Mouse (Mus musculus): Measurements from ENCODE around the gene Gm17657.

Gene Gm17657

DNA sequence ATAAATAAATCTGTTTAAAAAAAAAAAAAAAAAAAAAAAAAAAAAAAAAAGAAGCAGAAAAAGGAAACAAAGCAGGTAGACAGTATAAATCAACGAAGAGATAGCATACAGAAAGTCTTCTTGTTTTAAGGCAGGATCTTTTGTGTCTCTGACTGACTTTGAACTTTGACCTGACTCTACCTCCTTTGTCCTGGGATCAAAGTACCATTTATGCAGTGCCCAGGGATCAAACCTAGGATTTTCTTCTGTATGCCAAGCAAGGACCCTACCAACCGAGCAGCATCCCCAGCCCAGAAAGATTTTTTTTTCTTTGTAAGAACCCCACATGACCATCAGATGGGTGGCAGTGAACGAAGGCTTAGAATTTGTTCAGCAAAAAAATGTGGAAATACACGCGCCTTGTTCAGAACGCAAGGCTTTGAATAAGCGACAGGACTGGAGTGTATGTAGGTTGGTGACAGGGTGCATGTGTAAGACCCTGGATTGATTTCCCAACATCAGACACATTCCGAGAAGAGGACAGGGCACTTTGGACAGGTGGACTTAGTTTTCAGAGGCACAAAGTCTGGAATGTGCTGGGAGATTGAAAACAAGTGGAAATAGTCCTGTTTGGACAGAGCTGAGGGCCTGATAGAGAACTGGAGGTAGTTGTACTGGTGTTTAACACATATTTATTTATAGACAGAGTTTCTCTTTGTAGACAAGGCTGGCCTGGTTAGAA, 61.0 kb downstream of the Gm17657 start:
- no peak for DNase-seq (ENCODE audit: low spot score in 2 of 2)

DNA sequence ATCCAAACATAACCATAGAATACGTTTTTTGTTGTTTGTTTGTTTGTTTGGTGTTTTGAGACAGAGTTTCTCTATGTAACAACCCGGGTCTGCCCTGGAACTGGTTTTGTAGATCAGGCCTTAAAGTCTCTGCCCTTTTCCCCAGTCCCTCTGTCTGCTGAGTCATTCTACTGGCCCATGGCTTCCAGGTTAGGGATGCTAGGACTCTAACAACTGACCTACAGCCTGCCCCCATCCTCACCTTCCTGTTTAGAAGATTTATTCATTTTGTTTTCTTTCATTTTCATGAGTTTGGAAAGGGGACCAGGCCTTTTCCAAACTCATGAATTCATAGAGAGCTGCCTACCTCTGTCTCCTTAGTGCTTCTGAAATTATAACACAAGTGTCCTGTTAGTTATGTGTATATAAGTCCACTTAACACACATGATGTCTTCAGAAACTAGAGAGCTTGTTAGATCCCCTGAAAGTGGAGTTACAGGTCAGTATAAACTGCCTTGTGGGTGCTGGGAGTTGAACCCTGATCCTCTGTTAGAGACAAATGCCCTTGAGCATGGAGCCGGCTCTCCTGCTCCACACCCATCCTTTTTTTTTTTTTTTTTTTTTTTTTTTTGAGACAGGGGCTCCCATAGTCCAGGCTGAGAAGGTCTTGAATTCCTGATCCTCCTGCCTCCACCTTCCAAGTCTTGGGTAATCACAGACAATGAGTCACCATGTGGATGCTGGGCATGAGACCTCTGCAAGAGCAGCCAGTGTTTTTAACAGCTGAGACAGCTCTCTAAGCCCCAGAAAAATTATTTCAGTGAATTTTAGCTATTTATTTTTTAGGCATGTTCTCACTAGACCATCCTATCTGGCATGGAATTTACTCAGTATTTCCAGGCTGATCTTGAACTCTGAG, 63.9 kb downstream of the Gm17657 start:
- no peak for DNase-seq (ENCODE audit: low spot score in 2 of 2)

DNA sequence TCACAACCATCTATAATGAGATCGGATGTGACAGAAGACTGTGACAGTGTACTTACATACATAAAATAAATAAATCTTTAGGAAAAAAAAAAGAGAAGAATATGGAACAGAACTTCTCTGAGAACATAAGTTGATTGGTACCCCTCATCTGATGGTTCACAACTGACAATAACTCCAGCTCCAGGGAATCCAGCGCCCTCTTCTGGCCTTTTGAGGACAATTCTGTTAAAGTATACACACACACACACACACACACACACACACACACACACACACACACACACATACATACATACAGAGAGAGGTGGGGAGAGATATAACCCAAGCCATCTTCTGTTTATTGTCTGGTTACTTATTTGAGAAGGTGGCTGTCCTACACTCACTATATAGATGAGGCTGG, 65.0 kb downstream of the Gm17657 start:
- DNase-seq (ENCODE audit: low spot score in 2 of 2) = no peak

DNA sequence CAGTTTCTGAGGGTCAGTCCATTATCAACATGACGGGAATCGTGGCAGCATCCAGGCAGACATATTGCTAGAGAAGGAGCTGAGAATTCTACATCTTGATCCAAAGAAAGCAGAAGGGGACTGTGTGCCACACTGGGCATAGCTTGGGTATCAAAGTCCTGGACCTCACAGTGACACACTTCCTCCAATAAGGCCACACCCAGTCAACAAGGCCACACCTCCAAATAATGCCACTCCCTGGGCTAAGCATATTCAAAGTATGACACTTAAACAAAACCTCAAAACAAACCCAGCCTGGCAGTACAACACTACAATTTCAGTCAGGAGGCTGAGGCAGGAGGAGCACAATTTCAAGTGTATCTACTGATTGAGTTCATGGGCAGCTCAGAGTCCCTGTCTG, 66.2 kb downstream of the Gm17657 start:
- no peak for DNase-seq (ENCODE audit: low spot score in 2 of 2)

DNA sequence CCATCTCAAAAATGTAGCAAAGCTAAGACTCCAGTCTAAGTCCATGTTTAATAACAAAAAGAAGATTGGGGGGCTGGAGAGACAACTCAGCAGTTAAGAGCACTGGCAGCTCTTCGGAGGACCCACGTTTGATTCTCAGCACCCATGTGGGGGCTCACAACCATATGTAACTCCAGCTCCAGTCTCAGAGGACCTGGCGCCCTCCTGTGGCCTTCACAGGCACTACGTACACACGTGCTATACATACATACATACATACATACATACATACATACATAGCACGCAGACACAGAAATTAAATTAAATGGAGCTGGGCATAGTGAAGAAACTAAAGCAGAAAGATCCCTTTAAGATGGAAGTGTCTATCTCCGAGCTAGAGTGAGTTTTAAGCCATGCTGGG, 66.8 kb downstream of the Gm17657 start:
- no peak for DNase-seq (ENCODE audit: low spot score in 2 of 2)

DNA sequence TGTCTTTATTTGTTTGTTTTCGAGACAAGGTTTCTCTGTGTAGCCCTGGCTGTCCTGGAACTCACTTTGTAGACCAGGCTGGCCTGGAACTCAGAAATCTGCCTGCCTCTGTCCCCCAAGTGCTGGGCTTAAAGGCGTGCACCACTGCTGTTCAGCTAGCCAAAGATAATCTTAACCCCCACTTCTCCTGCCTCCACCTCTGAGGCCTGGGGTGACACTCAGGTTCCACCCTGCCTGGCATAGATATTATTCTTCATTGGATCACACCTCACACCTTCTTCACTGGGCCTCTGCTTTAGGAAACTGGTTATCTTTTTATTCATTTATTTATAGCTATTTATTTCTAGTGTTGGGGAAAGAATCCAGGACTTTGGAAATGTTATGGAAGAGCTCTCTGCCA, 69.2 kb downstream of the Gm17657 start:
- no peak for DNase-seq (ENCODE audit: low spot score in 2 of 2)

DNA sequence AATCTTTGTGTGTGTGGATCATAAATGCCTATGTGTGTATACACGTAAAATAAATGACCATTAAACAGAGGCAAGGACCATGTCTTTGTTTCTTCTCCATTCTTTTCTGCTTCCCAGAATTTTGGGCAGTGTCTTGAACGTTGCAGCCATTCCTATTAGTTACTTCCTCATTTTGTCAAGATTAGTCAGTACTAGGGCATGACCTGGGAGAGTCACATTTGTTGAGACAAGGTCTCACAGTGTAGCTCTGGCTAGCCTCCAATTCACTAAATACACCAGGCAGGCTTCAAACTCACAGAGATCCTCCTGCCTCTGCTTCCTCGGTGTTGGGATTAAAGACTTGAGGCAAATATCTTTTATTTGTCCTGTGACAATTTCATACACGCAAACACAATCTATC, 71.2 kb downstream of the Gm17657 start:
- DNase-seq (ENCODE audit: low spot score in 2 of 2) = no peak

DNA sequence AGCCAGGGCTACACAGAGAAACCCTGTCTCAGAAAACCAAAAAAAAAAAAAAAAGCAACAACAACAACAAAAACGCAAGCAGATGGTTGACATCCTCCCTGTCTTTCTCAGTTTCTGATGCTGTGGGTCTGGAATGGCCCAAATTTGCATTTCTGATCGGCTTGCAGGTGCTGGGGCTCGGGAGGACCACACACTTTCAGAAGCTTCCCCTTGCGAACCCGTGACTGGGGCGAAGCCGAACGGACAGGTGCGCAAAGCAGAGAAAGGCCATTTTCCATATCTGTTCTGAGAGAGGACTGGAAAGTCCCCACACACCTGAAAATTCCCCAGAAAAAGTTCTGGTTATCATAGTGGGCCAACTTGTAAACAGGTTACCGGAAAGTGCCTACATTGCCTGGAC, 72.1 kb downstream of the Gm17657 start:
- DNase-seq (ENCODE audit: low spot score in 2 of 2) = peak in 1 of 2 experiments; percentile 35

DNA sequence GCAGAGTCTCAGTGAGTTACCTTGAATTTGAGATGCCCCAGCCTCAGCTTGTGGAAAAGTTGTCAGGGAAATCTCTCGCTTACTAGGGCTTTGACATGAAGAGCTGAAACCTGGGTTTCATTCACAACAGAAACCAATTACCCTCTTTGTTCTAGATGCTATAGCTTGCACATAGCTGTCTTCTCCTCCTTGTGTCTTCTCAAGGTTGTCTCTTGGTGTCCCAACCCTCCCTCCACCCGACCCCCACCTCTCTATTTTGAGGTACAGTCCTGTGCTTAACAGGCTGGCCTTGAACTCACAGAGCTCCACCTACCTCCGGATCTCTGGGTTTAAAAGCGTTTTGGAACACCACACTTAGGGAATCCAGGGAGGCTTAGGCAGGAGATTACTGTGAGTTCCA, 73.0 kb downstream of the Gm17657 start:
- no peak for DNase-seq (ENCODE audit: low spot score in 2 of 2)

DNA sequence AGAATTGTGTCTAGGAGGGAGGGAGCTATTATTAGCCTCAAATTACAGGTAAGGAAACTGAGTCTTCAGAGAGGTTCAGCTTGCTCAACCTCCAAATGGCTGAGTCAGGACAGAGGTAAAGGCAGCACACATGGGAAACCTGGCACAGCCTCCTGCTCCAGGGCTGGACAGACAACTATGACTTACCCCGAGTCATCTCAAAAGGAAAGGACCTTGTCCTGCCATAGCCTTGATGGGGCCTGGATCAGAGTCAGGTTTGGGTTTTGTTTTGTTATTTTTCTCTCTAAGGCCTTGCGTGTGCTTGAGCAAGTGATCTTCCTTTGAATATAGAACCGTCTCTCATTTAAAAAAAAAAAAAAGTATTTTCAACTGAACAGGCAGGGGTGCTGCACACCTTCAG, 74.3 kb downstream of the Gm17657 start:
- DNase-seq (ENCODE audit: low spot score in 2 of 2) = no peak

DNA sequence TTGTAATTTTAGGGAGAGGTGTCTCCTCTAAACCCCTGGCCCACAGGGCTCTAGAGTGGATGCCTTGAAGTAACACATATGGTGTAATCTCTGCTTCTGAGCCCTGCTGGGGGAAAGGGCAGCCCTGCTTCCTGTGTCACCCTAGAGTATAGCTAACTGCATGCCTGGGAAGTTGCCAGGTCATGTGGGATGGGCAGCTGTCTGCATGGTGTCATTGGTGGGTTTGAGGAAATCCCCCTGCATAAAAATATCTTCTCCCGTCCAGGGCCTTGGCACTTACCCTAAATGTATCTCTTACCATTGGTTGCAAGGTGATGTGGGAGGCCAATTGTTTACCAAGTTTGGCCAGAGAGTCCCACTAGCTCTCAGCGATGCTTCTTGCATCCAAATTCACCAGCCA, 75.4 kb downstream of the Gm17657 start:
- DNase-seq (ENCODE audit: low spot score in 2 of 2) = no peak

DNA sequence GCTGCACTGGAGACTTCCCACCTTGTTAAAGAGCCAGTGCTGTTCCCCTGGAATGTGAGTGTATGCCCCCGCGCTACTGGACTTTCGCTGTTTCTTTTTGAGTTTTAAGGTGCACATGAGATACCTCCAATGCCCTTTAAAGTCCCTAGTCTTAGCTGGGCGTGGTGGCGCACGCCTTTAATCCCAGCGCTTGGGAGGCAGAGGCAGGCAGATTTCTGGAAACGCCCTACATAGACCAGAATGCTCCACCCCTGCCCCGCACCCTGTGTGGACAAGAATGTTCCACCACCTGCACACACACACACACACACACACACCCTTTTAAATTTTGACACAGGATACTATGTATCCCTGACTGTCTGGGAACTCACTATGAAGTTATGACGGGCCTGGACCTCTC, 76.0 kb downstream of the Gm17657 start:
- DNase-seq (ENCODE audit: low spot score in 2 of 2) = no peak

All from natural killer cell, adult 2 months (primary cell).